Mouse (Mus musculus): ENCODE data around the gene Prkab1. TPM values are rescaled to one million over a fixed set of nuclear protein-coding genes. Genes with fewer than 3 reads are reported as not detected.

Gene Prkab1
- polyA plus RNA-seq, 1 experiment: 140 TPM

GRCm38 (mm10) chr5:116037731-116038130, 13.4 kb upstream of the Prkab1 start:
- TF ChIP-seq FLI1 (IDR thresholded peaks at IDR 0.05; ENCODE audit: low read length): no peak
- no peak for TF ChIP-seq GATA1 (IDR thresholded peaks at IDR 0.05; ENCODE audit: borderline replicate concordance, low read length)
- Histone ChIP-seq H3K36me3 (replicated peaks; ENCODE audit: low read length) (no peaks in the 10 kb centered on the region), H3K9me3 (peaks cover 35% of the 10 kb centered on the region), H3K27me3 (replicated peaks) (peaks cover 49% of the 10 kb centered on the region), H3K4me3 (replicated peaks) (peak overlapping the region; percentile 23), H3K4me1 (peaks cover 4% of the 10 kb centered on the region; the same call in 1 of the 2 replicates)

- Histone ChIP-seq H3K27me3 (replicated peaks) (peaks cover 50% of the 10 kb centered on the region), H3K36me3 (replicated peaks; ENCODE audit: low read length) (no peaks in the 10 kb centered on the region), H3K4me1 (peaks cover 5% of the 10 kb centered on the region), H3K4me3 (replicated peaks) (no peak overlapping the region), H3K9me3 (peaks cover 39% of the 10 kb centered on the region)
- TF ChIP-seq GATA1 (IDR thresholded peaks at IDR 0.05; ENCODE audit: borderline replicate concordance, low read length) (no peak), FLI1 (IDR thresholded peaks at IDR 0.05; ENCODE audit: low read length) (no peak)
These were observed 12.2 kb upstream of the Prkab1 start for GRCm38 (mm10) chr5:116036465-116036864.

- Histone ChIP-seq H3K4me1 (peaks cover 50% of the 10 kb centered on the region), H3K4me3 (replicated peaks) (peak overlapping the region; percentile 75), H3K9me3 (peaks cover 23% of the 10 kb centered on the region), H3K36me3 (replicated peaks; ENCODE audit: low read length) (peaks cover 7% of the 10 kb centered on the region), H3K27me3 (replicated peaks) (peaks cover 35% of the 10 kb centered on the region)
- no peak for TF ChIP-seq GATA1 (IDR thresholded peaks at IDR 0.05; ENCODE audit: borderline replicate concordance, low read length)
- no peak for TF ChIP-seq FLI1 (IDR thresholded peaks at IDR 0.05; ENCODE audit: low read length)
These were observed 6.9 kb upstream of the Prkab1 start for GRCm38 (mm10) chr5:116031190-116031577.

GRCm38 (mm10) chr5:116030566-116031189, 6.4 kb upstream of the Prkab1 start:
- H3K36me3 ChIP-seq (replicated peaks; ENCODE audit: low read length): peaks cover 10% of the 10 kb centered on the region
- H3K27me3 ChIP-seq (replicated peaks): peaks cover 30% of the 10 kb centered on the region
- H3K4me3 ChIP-seq (replicated peaks): peak overlapping the region; percentile 75
- TF ChIP-seq FLI1 (IDR thresholded peaks at IDR 0.05; ENCODE audit: low read length): no peak
- no peak for TF ChIP-seq GATA1 (IDR thresholded peaks at IDR 0.05; ENCODE audit: borderline replicate concordance, low read length)
- peaks cover 18% of the 10 kb centered on the region for H3K9me3 ChIP-seq
- peaks cover 56% of the 10 kb centered on the region for H3K4me1 ChIP-seq

GRCm38 (mm10) chr5:116029071-116029470, 4.8 kb upstream of the Prkab1 start:
- TF ChIP-seq FLI1 (IDR thresholded peaks at IDR 0.05; ENCODE audit: low read length) (peak; percentile 98), GATA1 (IDR thresholded peaks at IDR 0.05; ENCODE audit: borderline replicate concordance, low read length) (peak; percentile 99)

GRCm38 (mm10) chr5:116026561-116026960, 2.3 kb upstream of the Prkab1 start:
- TF ChIP-seq GATA1 (IDR thresholded peaks at IDR 0.05; ENCODE audit: borderline replicate concordance, low read length) (no peak), FLI1 (IDR thresholded peaks at IDR 0.05; ENCODE audit: low read length) (no peak)
- Histone ChIP-seq H3K4me3 (replicated peaks) (peak overlapping the region; percentile 80), H3K4me1 (peaks cover 92% of the 10 kb centered on the region)

More at GRCm38 (mm10) chr5:116029071-116029470, 4.8 kb upstream of the Prkab1 start:
- Histone ChIP-seq H3K36me3 (replicated peaks; ENCODE audit: low read length) (peaks cover 10% of the 10 kb centered on the region), H3K9me3 (peaks cover 8% of the 10 kb centered on the region), H3K4me1 (peaks cover 67% of the 10 kb centered on the region), H3K27me3 (replicated peaks) (peaks cover 21% of the 10 kb centered on the region), H3K4me3 (replicated peaks) (peak overlapping the region; percentile 90)

GRCm38 (mm10) chr5:116026107-116026506, 1.8 kb upstream of the Prkab1 start:
- Histone ChIP-seq H3K4me3 (replicated peaks) (peak overlapping the region; percentile 80), H3K36me3 (replicated peaks; ENCODE audit: low read length) (peaks cover 33% of the 10 kb centered on the region), H3K4me1 (peaks cover 92% of the 10 kb centered on the region), H3K27me3 (replicated peaks) (peaks cover 10% of the 10 kb centered on the region), H3K9me3 (no peaks in the 10 kb centered on the region)
- no peak for TF ChIP-seq FLI1 (IDR thresholded peaks at IDR 0.05; ENCODE audit: low read length)
- no peak for TF ChIP-seq GATA1 (IDR thresholded peaks at IDR 0.05; ENCODE audit: borderline replicate concordance, low read length)

More at GRCm38 (mm10) chr5:116026561-116026960, 2.3 kb upstream of the Prkab1 start:
- H3K9me3 ChIP-seq: no peaks in the 10 kb centered on the region
- H3K27me3 ChIP-seq (replicated peaks): peaks cover 10% of the 10 kb centered on the region
- peaks cover 28% of the 10 kb centered on the region for H3K36me3 ChIP-seq (replicated peaks; ENCODE audit: low read length)

GRCm38 (mm10) chr5:116023821-116024284, 455 bp downstream of the Prkab1 start:
- H3K4me1 ChIP-seq: peaks cover 91% of the 10 kb centered on the region
- H3K27me3 ChIP-seq (replicated peaks): no peaks in the 10 kb centered on the region
- peak overlapping the region; percentile 95 for H3K4me3 ChIP-seq (replicated peaks)
- TF ChIP-seq GATA1 (IDR thresholded peaks at IDR 0.05; ENCODE audit: borderline replicate concordance, low read length) (no peak), FLI1 (IDR thresholded peaks at IDR 0.05; ENCODE audit: low read length) (no peak)
- H3K36me3 ChIP-seq (replicated peaks; ENCODE audit: low read length): peaks cover 54% of the 10 kb centered on the region
- H3K9me3 ChIP-seq: no peaks in the 10 kb centered on the region

- Histone ChIP-seq H3K4me1 (peaks cover 91% of the 10 kb centered on the region), H3K4me3 (replicated peaks) (peak overlapping the region; percentile 95), H3K9me3 (no peaks in the 10 kb centered on the region), H3K27me3 (replicated peaks) (no peaks in the 10 kb centered on the region), H3K36me3 (replicated peaks; ENCODE audit: low read length) (peaks cover 60% of the 10 kb centered on the region)
- TF ChIP-seq GATA1 (IDR thresholded peaks at IDR 0.05; ENCODE audit: borderline replicate concordance, low read length) (no peak), FLI1 (IDR thresholded peaks at IDR 0.05; ENCODE audit: low read length) (no peak)
These were observed 1.1 kb downstream of the Prkab1 start for GRCm38 (mm10) chr5:116023251-116023661.

GRCm38 (mm10) chr5:116022658-116023200, 1.6 kb downstream of the Prkab1 start:
- H3K9me3 ChIP-seq: no peaks in the 10 kb centered on the region
- peaks cover 65% of the 10 kb centered on the region for H3K36me3 ChIP-seq (replicated peaks; ENCODE audit: low read length)
- H3K4me3 ChIP-seq (replicated peaks): peak overlapping the region; percentile 95
- peaks cover 89% of the 10 kb centered on the region for H3K4me1 ChIP-seq
- no peaks in the 10 kb centered on the region for H3K27me3 ChIP-seq (replicated peaks)
- TF ChIP-seq FLI1 (IDR thresholded peaks at IDR 0.05; ENCODE audit: low read length) (no peak), GATA1 (IDR thresholded peaks at IDR 0.05; ENCODE audit: borderline replicate concordance, low read length) (no peak)

Measured in megakaryocyte, embryonic 14.5 days (primary cell).